Mouse (Mus musculus): Measurements from ENCODE around the gene Olfr1395.
A peak's percentile ranks its signal among the peaks of the same experiment; 100 is the strongest.

The Olfr1395 gene

GRCm38 (mm10) chr11:49141974-49142373 is at the start of gene Olfr1395:
Gene Olfr1395, plus strand, starts transcription at chr11:49142274.
- DNase-seq (ENCODE audit: low read depth) = no peak

GRCm38 (mm10) chr11:49092786-49093185 is 49.3 kb upstream of the Olfr1395 start:
- DNase-seq (ENCODE audit: low read depth) = no peak

GRCm38 (mm10) chr11:49093861-49094660 is 48.0 kb upstream of the Olfr1395 start:
- no peak for DNase-seq (ENCODE audit: low read depth)

GRCm38 (mm10) chr11:49095367-49095766 is 46.7 kb upstream of the Olfr1395 start:
- DNase-seq (ENCODE audit: low read depth) = no peak

GRCm38 (mm10) chr11:49100409-49100808 is 41.7 kb upstream of the Olfr1395 start:
- DNase-seq (ENCODE audit: low read depth) = no peak

GRCm38 (mm10) chr11:49101500-49101899 is 40.6 kb upstream of the Olfr1395 start:
- no peak for DNase-seq (ENCODE audit: low read depth)

- peak; percentile 96 for DNase-seq (ENCODE audit: low read depth)
Measured at GRCm38 (mm10) chr11:49103047-49103693, 38.9 kb upstream of the Olfr1395 start.

GRCm38 (mm10) chr11:49105752-49106151 is 36.3 kb upstream of the Olfr1395 start:
- DNase-seq (ENCODE audit: low read depth) = no peak

GRCm38 (mm10) chr11:49107650-49108537 is 34.2 kb upstream of the Olfr1395 start:
- DNase-seq (ENCODE audit: low read depth) = peak; percentile 72

GRCm38 (mm10) chr11:49108833-49109232 is 33.2 kb upstream of the Olfr1395 start:
- DNase-seq (ENCODE audit: low read depth) = peak; percentile 86

- DNase-seq (ENCODE audit: low read depth) = no peak
Measured at GRCm38 (mm10) chr11:49111000-49111399, 31.1 kb upstream of the Olfr1395 start.

- no peak for DNase-seq (ENCODE audit: low read depth)
Measured at GRCm38 (mm10) chr11:49112624-49113219, 29.4 kb upstream of the Olfr1395 start.

- DNase-seq (ENCODE audit: low read depth) = no peak
Measured at GRCm38 (mm10) chr11:49114158-49114557, 27.9 kb upstream of the Olfr1395 start.

- no peak for DNase-seq (ENCODE audit: low read depth)
Measured at GRCm38 (mm10) chr11:49114774-49115173, 27.3 kb upstream of the Olfr1395 start, which contains the start of gene Olfr1396. Gene Olfr1396, minus strand, starts transcription at chr11:49114874.

GRCm38 (mm10) chr11:49119635-49120034 is 22.4 kb upstream of the Olfr1395 start:
- DNase-seq (ENCODE audit: low read depth) = no peak

- DNase-seq (ENCODE audit: low read depth) = peak; percentile 6
Measured at GRCm38 (mm10) chr11:49124169-49124568, 17.9 kb upstream of the Olfr1395 start.

- DNase-seq (ENCODE audit: low read depth) = no peak
Measured at GRCm38 (mm10) chr11:49154077-49154476, 12.0 kb downstream of the Olfr1395 start, which contains the start of gene Olfr1394. Gene Olfr1394, plus strand, starts transcription at chr11:49154377.

- DNase-seq (ENCODE audit: low read depth) = no peak
Measured at GRCm38 (mm10) chr11:49156821-49157814, 15.0 kb downstream of the Olfr1395 start.

GRCm38 (mm10) chr11:49168839-49169611 is 27.0 kb downstream of the Olfr1395 start:
- no peak for DNase-seq (ENCODE audit: low read depth)

- DNase-seq (ENCODE audit: low read depth) = no peak
Measured at GRCm38 (mm10) chr11:49170576-49170975, 28.5 kb downstream of the Olfr1395 start.
